Mouse (Mus musculus) spleen, adult 18-20 months (tissue): ENCODE data around the gene Cab39l.
A peak's percentile ranks its signal among the peaks of the same experiment; 100 is the strongest.

Experiments
- DNase-seq, 2 experiments: peaks; one replicate each; pipeline ENCODE4 v3.0.0; 2022; ENCODE audit warnings: mixed read lengths in 2 of 2

Gene Cab39l

GRCm38 (mm10) chr14:59506139-59506538, 65.4 kb downstream of the Cab39l start:
- no peak for DNase-seq

GRCm38 (mm10) chr14:59513922-59514444, 73.2 kb downstream of the Cab39l start:
- no peak for DNase-seq

DNA sequence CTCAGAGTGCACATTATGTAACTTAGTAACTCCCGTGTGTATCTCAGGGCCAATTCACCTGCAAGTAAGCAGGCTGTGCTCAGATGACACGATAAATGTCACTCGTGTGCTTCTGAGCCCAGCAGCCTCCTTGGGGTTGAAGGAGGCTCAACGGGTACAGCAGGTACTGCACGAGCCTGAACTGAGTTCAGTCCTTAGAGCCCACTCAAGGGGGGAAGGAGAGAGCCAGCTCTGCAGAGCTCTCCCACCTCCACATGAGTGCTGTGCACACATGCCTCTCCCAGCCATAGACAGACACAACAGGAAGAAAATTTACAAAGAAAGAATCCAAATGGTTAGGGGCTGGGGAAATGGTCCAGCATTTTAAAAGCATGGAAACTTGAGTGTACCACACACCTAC, 85.1 kb downstream of the Cab39l start:
- DNase-seq = no peak

DNA sequence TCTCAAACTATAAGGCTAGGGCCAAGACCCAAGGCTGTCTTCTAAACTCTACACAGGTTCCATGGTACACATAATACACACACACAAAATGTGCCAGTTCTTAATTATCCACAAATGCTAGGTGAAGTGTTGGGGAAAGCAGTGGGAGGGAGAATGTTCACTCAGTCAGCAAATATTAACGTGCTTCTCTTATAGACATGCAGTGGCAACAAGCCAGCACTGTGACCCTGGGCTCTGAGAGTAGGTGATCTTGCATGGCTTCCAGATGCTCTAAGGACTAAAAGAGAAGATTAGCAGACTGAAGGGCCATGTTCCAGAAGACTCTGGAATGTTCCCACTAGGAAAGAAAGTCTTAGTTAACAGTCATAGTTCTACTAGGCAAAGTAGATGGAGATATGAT, 90.0 kb downstream of the Cab39l start:
- DNase-seq = no peak

GRCm38 (mm10) chr14:59532986-59533385, 92.2 kb downstream of the Cab39l start:
- no peak for DNase-seq

DNA sequence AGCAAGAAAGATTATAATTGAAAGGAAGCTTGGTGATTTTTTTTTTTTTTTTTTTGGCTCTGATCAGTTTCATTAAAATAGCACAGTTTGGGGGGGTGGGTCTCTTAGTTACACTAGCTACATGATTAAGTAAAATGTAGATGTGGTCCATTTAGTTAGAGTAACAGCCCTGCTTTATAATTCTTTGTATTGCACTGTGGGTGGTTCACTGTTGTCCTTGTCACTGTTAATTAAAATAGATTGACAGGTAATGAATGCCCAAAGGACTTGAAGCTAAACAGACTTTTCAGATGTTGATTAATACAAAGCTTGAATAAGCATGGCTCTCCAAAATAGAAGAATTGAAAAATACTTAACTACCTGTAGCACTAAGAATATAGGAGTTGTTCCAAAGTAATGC, 93.1 kb downstream of the Cab39l start:
- no peak for DNase-seq

DNA sequence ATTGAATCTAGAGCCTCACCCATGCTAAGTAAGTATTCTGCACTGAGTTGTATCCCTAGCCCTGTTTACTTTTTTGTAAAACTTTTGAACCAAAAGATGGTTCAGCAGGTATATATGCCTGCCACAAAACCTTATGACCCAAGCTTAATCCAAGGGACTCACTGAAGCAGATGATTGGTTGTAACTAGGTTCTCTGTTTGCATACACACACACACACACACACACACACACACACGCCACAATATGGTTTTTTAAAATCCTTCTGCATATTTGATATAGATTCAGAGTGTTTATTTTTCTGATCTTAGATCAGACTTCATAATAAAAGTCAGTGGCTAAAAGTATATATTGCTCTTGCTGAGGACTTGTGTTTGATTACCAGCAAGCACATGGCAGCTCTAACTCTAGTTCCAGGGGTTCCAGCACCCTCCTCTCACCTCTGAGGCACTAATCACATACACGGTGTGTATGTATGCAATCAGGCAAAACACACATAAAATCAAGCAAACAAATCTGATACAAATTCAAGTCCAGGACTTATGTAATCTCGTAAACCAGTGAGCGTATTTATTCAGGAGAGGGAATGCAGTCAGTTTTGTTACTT, 97.2 kb downstream of the Cab39l start:
- no peak for DNase-seq

DNA sequence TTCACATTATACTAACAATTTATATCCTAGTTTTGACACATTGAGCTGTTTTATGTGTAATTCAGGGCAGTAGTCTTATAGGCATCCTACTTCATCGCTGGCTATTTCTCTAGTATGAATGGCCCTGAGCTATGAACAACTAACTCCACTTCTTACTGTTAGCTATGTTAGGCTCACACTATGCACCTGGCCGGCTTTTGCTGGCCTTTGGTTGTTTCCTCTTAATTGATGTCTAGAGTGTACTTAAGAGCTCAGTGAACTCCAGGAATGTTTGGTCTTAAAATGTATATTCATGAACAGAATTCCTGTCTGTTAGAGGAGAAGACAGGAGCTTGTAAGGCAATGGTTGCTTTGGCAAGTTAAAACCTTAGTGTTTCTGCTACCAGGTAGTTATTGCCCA, 99.5 kb downstream of the Cab39l start:
- DNase-seq = no peak

- DNase-seq = no peak
These were observed 100.0 kb downstream of the Cab39l start for GRCm38 (mm10) chr14:59540761-59541160.

DNA sequence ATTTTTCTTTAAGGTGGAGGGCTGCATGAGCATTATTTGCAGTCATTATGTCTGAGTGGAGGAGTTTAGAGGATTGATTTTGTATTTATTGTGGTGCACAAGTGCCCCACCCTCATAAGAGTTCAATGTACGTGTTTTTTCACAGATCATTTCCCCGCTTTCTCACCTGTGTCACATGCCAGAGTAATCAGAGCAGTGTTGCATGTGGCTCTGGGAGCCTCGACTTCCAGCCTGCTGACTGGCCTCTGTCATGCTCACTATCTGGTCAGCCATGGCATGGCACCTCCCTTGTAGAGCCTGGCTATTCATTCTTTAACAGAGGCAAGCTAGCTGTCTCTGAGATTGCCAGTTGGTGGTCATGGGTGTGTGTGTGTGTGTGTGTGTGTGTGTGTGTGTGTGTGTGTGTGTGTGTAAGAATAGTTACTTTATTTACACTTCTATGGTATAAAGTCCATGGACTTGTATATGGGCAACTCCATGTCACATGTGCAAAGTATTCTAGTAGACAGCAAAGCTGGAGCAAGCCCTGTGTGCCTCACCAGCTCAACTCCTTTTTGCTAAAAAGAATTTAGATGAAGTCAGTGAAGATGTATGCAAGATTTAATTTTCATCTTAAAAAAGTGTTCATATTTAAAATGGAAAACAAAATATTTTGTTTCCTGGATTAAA, 102.5 kb downstream of the Cab39l start:
- DNase-seq = no peak

DNA sequence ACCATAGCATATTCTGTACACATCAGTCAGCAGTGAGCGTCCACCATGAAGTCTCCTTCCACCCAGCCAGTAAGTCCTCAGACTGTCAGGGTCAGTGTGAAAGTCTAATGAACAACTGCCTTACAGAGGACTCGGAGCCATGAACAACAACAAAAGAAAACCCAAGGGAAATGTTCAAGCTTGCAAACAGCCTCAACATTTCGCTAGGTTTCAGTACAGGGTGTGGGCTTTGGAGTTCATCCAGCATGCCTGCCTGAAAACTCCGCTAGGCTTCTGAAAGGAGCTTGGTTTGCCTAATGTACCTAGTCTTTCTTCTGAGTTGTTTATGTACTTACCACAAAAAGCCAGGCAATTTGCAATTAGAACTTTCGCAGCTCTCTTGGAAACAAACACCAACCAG, 103.2 kb downstream of the Cab39l start:
- DNase-seq = no peak

DNA sequence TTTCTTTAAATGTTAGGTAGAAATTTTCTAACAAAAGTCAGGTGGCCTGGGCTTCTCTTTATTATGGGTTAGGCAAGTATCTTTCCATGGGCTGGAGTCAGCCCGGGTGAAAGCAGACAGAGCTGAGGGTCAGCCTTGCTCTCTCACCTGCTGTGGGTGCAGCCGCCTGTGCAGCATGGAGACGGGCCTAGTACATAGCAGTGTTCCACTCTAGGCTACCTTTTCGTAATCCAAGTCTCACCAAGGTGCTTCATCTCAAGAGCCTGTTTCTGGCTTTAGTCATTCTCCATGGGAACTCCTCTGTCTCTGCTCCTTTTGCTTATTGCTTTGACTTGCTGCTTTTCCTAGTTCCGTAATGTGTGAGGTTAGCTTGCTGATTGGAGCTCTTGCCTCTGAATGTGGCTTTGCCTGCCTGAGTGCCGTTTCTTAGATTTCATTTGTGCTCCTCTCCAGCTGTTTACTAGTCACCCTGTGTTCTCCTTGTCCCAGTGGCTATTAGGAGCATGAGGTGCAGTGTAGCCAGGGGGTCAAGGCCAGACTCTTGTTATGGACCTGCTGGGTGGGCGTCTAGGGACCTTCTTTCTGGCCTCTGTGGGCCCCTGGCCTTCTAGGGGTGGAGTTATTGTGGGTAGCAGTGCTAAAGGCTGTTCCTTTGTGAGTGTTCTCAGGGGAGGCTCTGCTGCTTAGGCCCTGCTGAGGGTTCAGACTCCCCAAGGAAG, 105.5 kb downstream of the Cab39l start:
- DNase-seq = no peak

- DNase-seq = no peak
These were observed 106.8 kb downstream of the Cab39l start for GRCm38 (mm10) chr14:59547530-59547929.

DNA sequence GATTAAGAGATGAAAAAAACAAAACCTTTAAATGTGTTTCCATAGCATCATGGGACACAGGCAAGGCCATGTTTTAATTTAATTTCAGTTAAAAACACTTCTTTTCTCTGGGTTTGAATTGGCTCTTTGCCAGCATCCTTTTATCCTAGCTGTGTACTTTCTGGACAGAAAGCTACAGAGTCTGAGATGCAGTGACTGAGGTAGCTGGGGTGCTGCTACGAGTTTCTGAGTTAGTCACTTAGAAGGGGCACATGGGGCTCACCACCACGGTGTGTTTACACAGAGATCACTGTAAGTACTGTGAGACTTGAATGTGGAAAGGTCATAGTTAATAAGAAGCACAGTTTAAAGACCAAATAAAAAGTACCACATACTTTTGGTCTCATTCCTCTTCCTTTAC, 107.8 kb downstream of the Cab39l start:
- no peak for DNase-seq

- DNase-seq = no peak
These were observed 108.3 kb downstream of the Cab39l start for GRCm38 (mm10) chr14:59549106-59549505.

- DNase-seq = no peak
These were observed 110.1 kb downstream of the Cab39l start for GRCm38 (mm10) chr14:59550841-59551240.

GRCm38 (mm10) chr14:59551956-59552355, 111.2 kb downstream of the Cab39l start:
- DNase-seq = no peak

DNA sequence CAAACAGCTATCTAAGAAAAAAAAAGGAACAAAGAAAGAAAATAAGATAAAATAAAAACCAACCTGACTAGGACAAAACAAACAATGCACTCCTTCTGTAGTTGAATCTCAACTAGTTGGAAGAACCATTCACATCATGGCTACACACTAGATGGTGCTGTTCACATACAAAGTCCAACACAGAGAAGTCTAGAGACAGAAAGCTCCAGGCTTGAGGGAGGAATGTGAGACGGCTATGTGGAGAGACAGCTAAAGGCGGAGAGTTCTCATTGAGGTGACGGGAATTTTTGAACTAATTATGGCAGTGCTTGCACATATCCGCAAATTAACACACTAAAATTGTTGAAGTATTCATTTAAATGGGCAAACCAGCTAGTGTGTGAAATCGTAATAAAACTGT, 113.3 kb downstream of the Cab39l start:
- no peak for DNase-seq

- no peak for DNase-seq
These were observed 114.2 kb downstream of the Cab39l start for GRCm38 (mm10) chr14:59555018-59555417.

GRCm38 (mm10) chr14:59555928-59556531, 115.3 kb downstream of the Cab39l start:
- DNase-seq = peak; percentile 17 to 71

GRCm38 (mm10) chr14:59557071-59557470, 116.3 kb downstream of the Cab39l start:
- no peak for DNase-seq

DNA sequence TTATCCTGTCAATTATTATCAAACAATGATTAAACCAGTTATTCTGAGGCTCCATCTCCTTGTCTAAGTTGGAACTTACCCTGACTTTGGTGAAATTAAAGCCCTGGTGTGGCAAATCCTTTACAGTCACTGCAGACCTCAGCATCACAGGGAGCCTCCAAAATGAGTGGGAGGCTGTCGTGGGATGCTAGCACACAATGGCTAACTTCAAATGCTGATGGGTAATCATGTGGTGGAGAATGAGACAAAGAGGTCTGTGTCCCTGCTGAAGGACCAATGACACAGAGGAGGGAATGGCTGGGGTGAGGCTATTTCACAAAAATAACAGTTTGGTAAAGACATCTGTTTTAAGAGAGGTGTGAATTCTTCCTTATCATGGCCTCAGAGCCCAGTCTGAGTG, 117.1 kb downstream of the Cab39l start:
- DNase-seq = no peak

- DNase-seq = no peak
These were observed 126.0 kb downstream of the Cab39l start for GRCm38 (mm10) chr14:59566756-59567155.

- DNase-seq = no peak
These were observed 135.6 kb downstream of the Cab39l start for GRCm38 (mm10) chr14:59576385-59576784.
